Mouse (Mus musculus) retina, embryonic 14.5 days (tissue): ENCODE measurements around the gene Ttc41.

Source experiments
- DNase-seq: peaks from one replicate; pipeline ENCODE4 v3.0.0-alpha.2; 2015; ENCODE audit warnings: low spot score

Gene Ttc41

DNA sequence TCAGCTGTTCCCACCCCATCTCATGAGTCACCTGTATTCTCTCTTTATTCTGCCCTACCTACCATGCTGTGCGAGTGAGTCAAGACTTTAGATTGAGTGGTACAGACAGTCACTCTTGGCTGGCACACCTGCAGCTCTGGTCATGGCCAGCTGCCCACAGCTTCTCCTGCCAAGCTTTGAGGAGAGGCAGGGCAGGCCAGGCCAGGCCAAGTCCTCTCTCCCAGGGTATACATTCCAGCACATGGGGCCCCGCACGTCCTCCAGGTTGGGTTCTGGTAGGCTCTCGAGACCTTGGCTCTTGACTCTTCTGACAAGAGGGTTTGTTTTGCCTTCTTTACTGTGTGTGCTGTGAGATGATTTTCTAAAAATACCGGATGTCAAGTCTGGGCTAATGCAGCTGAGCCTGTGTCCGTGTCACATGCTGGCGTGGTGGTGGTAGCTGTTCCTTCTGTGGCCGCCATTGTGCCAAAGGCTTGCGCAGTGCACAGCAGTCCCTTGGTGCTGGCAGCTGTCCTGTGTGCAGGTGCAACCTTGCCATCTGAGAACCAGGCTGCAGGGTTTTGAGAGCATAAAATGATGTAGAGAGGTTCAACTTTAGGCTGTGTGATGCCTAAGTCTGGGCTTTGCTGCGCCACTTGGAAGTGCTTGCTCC, 120.4 kb downstream of the Ttc41 start:
- no peak for DNase-seq
